8 mouse cellular contexts compared by ENCODE assay signal in the genomic region with DNA sequence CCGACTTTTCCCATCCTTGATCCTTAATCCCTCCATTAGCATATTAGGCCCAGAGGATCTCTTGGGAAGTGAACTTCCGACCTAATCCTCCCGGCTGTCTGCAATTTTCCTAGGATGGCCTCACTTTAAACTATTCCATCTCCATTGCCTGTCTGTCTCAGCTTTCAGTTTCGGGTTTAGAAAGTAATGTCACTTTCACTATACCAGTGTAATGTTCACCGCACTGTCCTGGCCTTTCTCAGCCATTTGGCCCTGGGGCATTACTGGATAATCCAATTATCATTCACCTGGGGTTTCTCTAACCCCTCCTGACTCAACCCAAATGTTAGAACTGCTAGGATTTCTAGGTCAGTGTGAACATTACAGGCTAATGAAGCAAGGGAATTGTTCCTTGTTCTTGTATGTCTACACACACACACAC. TPM values are rescaled to one million over a fixed set of nuclear protein-coding genes. Genes with fewer than 3 reads are reported as not detected.
DNase-seq lines count a peak whose midpoint lies in the region; ATAC-seq and TF ChIP-seq lines count a peak whose summit lies in the region.

No protein-coding gene starts in this region.

- no peak for ATAC-seq in kidney, embryonic 16.5 days (ENCODE audit: low FRiP score, low TSS enrichment)
- no peak for ATAC-seq in heart, postnatal 0 days (ENCODE audit: insufficient read depth, low read depth)
- peak; percentile 35; the same call in 1 of the 2 replicates for ATAC-seq in megakaryocyte progenitor cell, adult 5-6 weeks (replicated peaks; ENCODE audit: poor library complexity)

- no peaks in the 10 kb centered on the region for H3K9me3 ChIP-seq in kidney, embryonic 16.5 days (ENCODE audit: low read length)
- no peaks in the 10 kb centered on the region for H3K9me3 ChIP-seq in heart, postnatal 0 days (replicated peaks; ENCODE audit: control insufficient read depth, low read length)

- peak overlapping the region; percentile 99 for H3K9ac ChIP-seq in kidney, embryonic 16.5 days (replicated peaks; ENCODE audit: low read length)
- H3K9ac ChIP-seq in heart, postnatal 0 days (replicated peaks; ENCODE audit: low read depth, low read length), result peak overlapping the region; percentile 99

- peak overlapping the region; percentile 97 for H3K4me3 ChIP-seq in kidney, embryonic 16.5 days (ENCODE audit: low read length)
- peak overlapping the region; percentile 92 for H3K4me3 ChIP-seq in heart, postnatal 0 days (ENCODE audit: low read depth, low read length)

- no peak for DNase-seq in kidney, postnatal 10 days
- peak; percentile 86 for DNase-seq in R1 (ENCODE audit: low read depth, low spot score)
- no peak for DNase-seq in heart, postnatal 0 days (ENCODE audit: low spot score)
- no peak for DNase-seq in gastrocnemius, adult 8-10 months (ENCODE audit: low spot score in 2 of 2)
- DNase-seq in layer of hippocampus, adult 11-12 months (ENCODE audit: low spot score), result no peak
- no peak for DNase-seq in thymus, postnatal 36 days

- TF ChIP-seq EP300 in heart, postnatal 0 days (IDR thresholded peaks at IDR 0.05; ENCODE audit: low read depth), result no peak

- H3K27ac ChIP-seq in kidney, embryonic 16.5 days (ENCODE audit: low read length), result peak overlapping the region; percentile 90
- peak overlapping the region; percentile 97 for H3K27ac ChIP-seq in heart, postnatal 0 days (ENCODE audit: low read depth)

- peak overlapping the region; percentile 94 for H3K4me2 ChIP-seq in kidney, embryonic 16.5 days (replicated peaks; ENCODE audit: low read depth, low read length)
- peak overlapping the region; percentile 76 for H3K4me2 ChIP-seq in heart, postnatal 0 days (ENCODE audit: low read depth, low read length)

- under 1% methylated on average over 5 of the region's 5 CpGs for WGBS in kidney, embryonic 16.5 days
- 1% methylated on average over 5 of the region's 5 CpGs for WGBS in heart, postnatal 0 days

- no peaks in the 10 kb centered on the region for H3K27me3 ChIP-seq in kidney, embryonic 16.5 days (ENCODE audit: insufficient read depth, low read length)
- H3K27me3 ChIP-seq in heart, postnatal 0 days (ENCODE audit: control insufficient read depth, insufficient read depth, low read length), result no peaks in the 10 kb centered on the region

- peaks cover 11% of the 10 kb centered on the region; the same call in 1 of the 2 replicates for H3K36me3 ChIP-seq in kidney, embryonic 16.5 days (ENCODE audit: insufficient read depth, low read length)
- H3K36me3 ChIP-seq in heart, postnatal 0 days (replicated peaks; ENCODE audit: control insufficient read depth, insufficient read depth, low read length), result 0 out of 2 replicates have a peak, but pooled peaks cover 8% of the 10 kb centered on the region

- TF ChIP-seq CTCF in heart, postnatal 0 days (IDR thresholded peaks at IDR 0.05; ENCODE audit: low read depth), result no peak

- peaks cover 53% of the 10 kb centered on the region for H3K4me1 ChIP-seq in kidney, embryonic 16.5 days (ENCODE audit: insufficient read depth, low read length)
- peaks cover 50% of the 10 kb centered on the region for H3K4me1 ChIP-seq in heart, postnatal 0 days (ENCODE audit: control insufficient read depth, insufficient read depth)

RNA-seq across cellular contexts. Expression of a gene that starts 26.7 kb away (rescaled TPM):
- polyA plus RNA-seq in kidney, embryonic 16.5 days (2015; fragmentation: Nextera tagmentation; extraction: Ambion mirVana), result 0.24 and 0.35 TPM in 2 replicates
- not detected in 2 replicates for total RNA-seq in heart, postnatal 0 days (2014; rRNA removed; ENCODE audit: low replicate concordance)
- polyA plus RNA-seq in heart, postnatal 0 days (2015; fragmentation: Nextera tagmentation; extraction: Ambion mirVana), result 0.03 TPM in 1 of 2 replicates, not detected in the other
- total RNA-seq in megakaryocyte progenitor cell, adult 5-6 weeks (2015), result not detected in 2 replicates
- total RNA-seq in megakaryocyte progenitor cell, adult 5-6 weeks (2017), result not detected in 2 replicates
- total RNA-seq in gastrocnemius, adult 8-10 months (2022), result not detected
